8 mouse cellular contexts compared by ENCODE assay signal in genomic region chr12:101027451-101028246, GRCm38 (mm10). TPM values are rescaled to one million over a fixed set of nuclear protein-coding genes. Genes with fewer than 3 reads are reported as not detected.
DNase-seq lines count a peak whose midpoint lies in the region; ATAC-seq and TF ChIP-seq lines count a peak whose summit lies in the region.

No protein-coding gene starts in this region.

- H3K9me3 ChIP-seq in heart, embryonic 11.5 days (replicated peaks; ENCODE audit: control insufficient read depth, low read length): no peaks in the 10 kb centered on the region
- no peaks in the 10 kb centered on the region for H3K9me3 ChIP-seq in embryonic facial prominence, embryonic 14.5 days (ENCODE audit: control insufficient read depth, low read length)
- H3K9me3 ChIP-seq in intestine, embryonic 14.5 days (ENCODE audit: control insufficient read depth, low read length): no peaks in the 10 kb centered on the region
- H3K9me3 ChIP-seq in lung, postnatal 0 days (ENCODE audit: low read length): no peaks in the 10 kb centered on the region

- H3K27me3 ChIP-seq in heart, embryonic 11.5 days (ENCODE audit: control insufficient read depth, insufficient read depth, low read length): peaks cover 54% of the 10 kb centered on the region
- H3K27me3 ChIP-seq in embryonic facial prominence, embryonic 14.5 days (replicated peaks; ENCODE audit: control insufficient read depth, insufficient read depth, low read length): peaks cover 36% of the 10 kb centered on the region
- 0 out of 2 replicates have a peak, but pooled peaks cover 12% of the 10 kb centered on the region for H3K27me3 ChIP-seq in intestine, embryonic 14.5 days (replicated peaks; ENCODE audit: control insufficient read depth, insufficient read depth, low read length)
- no peaks in the 10 kb centered on the region; the same call in 1 of the 2 replicates for H3K27me3 ChIP-seq in lung, postnatal 0 days (replicated peaks; ENCODE audit: insufficient read depth, low read length)

- no peak for DNase-seq in heart, postnatal 25 days (ENCODE audit: low spot score)
- DNase-seq in CD8-positive naive resting alpha-beta T cell, adult 2 months (ENCODE audit: low read depth in 2 of 2, low spot score in 2 of 2): peak; percentile 57 to 68
- no peak for DNase-seq in embryonic facial prominence, embryonic 14.5 days (ENCODE audit: low spot score)
- no peak for DNase-seq in intestine, embryonic 14.5 days (ENCODE audit: low spot score)
- peak; percentile 59 for DNase-seq in lung, postnatal 0 days (ENCODE audit: low spot score)
- peak; percentile 63 for DNase-seq in thymus, postnatal 0 days (ENCODE audit: low spot score)
- no peak for DNase-seq in testis, postnatal 14 days (ENCODE audit: low spot score)

- H3K4me1 ChIP-seq in heart, embryonic 11.5 days (ENCODE audit: control insufficient read depth, insufficient read depth, low read length): peaks cover 9% of the 10 kb centered on the region
- H3K4me1 ChIP-seq in embryonic facial prominence, embryonic 14.5 days (ENCODE audit: control insufficient read depth, insufficient read depth, low read length): peaks cover 7% of the 10 kb centered on the region; the same call in 1 of the 2 replicates
- H3K4me1 ChIP-seq in intestine, embryonic 14.5 days (replicated peaks; ENCODE audit: control insufficient read depth, insufficient read depth, low read length): 0 out of 2 replicates have a peak, but pooled peaks cover 4% of the 10 kb centered on the region
- no peaks in the 10 kb centered on the region; the same call in 1 of the 2 replicates for H3K4me1 ChIP-seq in lung, postnatal 0 days (ENCODE audit: insufficient read depth, low read depth, low read length)

- H3K9ac ChIP-seq in heart, embryonic 11.5 days (ENCODE audit: low read depth, low read length): peak overlapping the region; percentile 35; the same call in 1 of the 2 replicates
- H3K9ac ChIP-seq in embryonic facial prominence, embryonic 14.5 days (ENCODE audit: low read depth, low read length): peak overlapping the region; percentile 78
- H3K9ac ChIP-seq in intestine, embryonic 14.5 days (ENCODE audit: low read length): peak overlapping the region; percentile 60
- H3K9ac ChIP-seq in lung, postnatal 0 days (replicated peaks; ENCODE audit: low read depth): no peak overlapping the region

- TF ChIP-seq CTCF in lung, postnatal 0 days (IDR thresholded peaks at IDR 0.05): no peak

- intact Hi-C loops in heart, postnatal 25 days (cut with DNase I): loop anchor here (2.0 to 5.0 kb wide), 2 partner anchors 35 to 69 kb away; no protein-coding TSS in a partner anchor

- H3K4me2 ChIP-seq in heart, embryonic 11.5 days: peak overlapping the region; percentile 98
- peak overlapping the region; percentile 95 for H3K4me2 ChIP-seq in embryonic facial prominence, embryonic 14.5 days (ENCODE audit: low read depth, low read length)
- H3K4me2 ChIP-seq in intestine, embryonic 14.5 days (ENCODE audit: low read length): peak overlapping the region; percentile 84
- H3K4me2 ChIP-seq in lung, postnatal 0 days (replicated peaks; ENCODE audit: low read depth, low read length): peak overlapping the region; percentile 96

- H3K27ac ChIP-seq in heart, embryonic 11.5 days (ENCODE audit: low read depth, low read length): no peak overlapping the region
- 0 out of 2 replicates have a peak overlapping the region, but pooled peaks have one; percentile 71 for H3K27ac ChIP-seq in embryonic facial prominence, embryonic 14.5 days (replicated peaks; ENCODE audit: low read depth, low read length)
- H3K27ac ChIP-seq in intestine, embryonic 14.5 days (ENCODE audit: low read depth): no peak overlapping the region
- H3K27ac ChIP-seq in lung, postnatal 0 days (ENCODE audit: low read length): peak overlapping the region; percentile 78; the same call in 1 of the 2 replicates

- H3K4me3 ChIP-seq in heart, embryonic 11.5 days (ENCODE audit: low read depth, low read length): peak overlapping the region; percentile 70
- H3K4me3 ChIP-seq in embryonic facial prominence, embryonic 14.5 days (ENCODE audit: low read depth, low read length): peak overlapping the region; percentile 70
- peak overlapping the region; percentile 76 for H3K4me3 ChIP-seq in intestine, embryonic 14.5 days (ENCODE audit: low read depth, low read length)
- peak overlapping the region; percentile 63 for H3K4me3 ChIP-seq in lung, postnatal 0 days (ENCODE audit: low read depth, low read length)

- 5% methylated on average over 19 of the region's 19 CpGs for WGBS in heart, embryonic 11.5 days (ENCODE audit: insufficient replicate concordance)
- 1% methylated on average over 19 of the region's 19 CpGs for WGBS in embryonic facial prominence, embryonic 14.5 days
- WGBS in intestine, embryonic 14.5 days: 3% methylated on average over 19 of the region's 19 CpGs
- WGBS in lung, postnatal 0 days: 6% methylated on average over 19 of the region's 19 CpGs

- no peak for ATAC-seq in heart, embryonic 11.5 days (replicated peaks; ENCODE audit: insufficient number of reproducible peaks, low FRiP score, low TSS enrichment)
- no peak for ATAC-seq in embryonic facial prominence, embryonic 14.5 days (ENCODE audit: low read depth)
- ATAC-seq in intestine, embryonic 14.5 days (replicated peaks; ENCODE audit: low FRiP score, low TSS enrichment, low read depth): no peak
- no peak for ATAC-seq in lung, postnatal 0 days

- TF ChIP-seq EP300 in lung, postnatal 0 days (IDR thresholded peaks at IDR 0.05): no peak

- no peaks in the 10 kb centered on the region for H3K36me3 ChIP-seq in heart, embryonic 11.5 days (ENCODE audit: control insufficient read depth, insufficient read depth, low read length)
- no peaks in the 10 kb centered on the region for H3K36me3 ChIP-seq in embryonic facial prominence, embryonic 14.5 days (ENCODE audit: control insufficient read depth, insufficient read depth, low read length)
- H3K36me3 ChIP-seq in intestine, embryonic 14.5 days (ENCODE audit: control insufficient read depth, insufficient read depth, low read length): 0 out of 2 replicates have a peak, but pooled peaks cover 2% of the 10 kb centered on the region
- H3K36me3 ChIP-seq in lung, postnatal 0 days (ENCODE audit: insufficient read depth, low read length): no peaks in the 10 kb centered on the region

RNA-seq across cellular contexts. Expression of gene Ccdc88c, which starts 1.2 kb away (rescaled TPM):
- polyA plus RNA-seq in heart, embryonic 11.5 days (2014; fragmentation: Nextera tagmentation; extraction: Ambion mirVana): 2.0 and 3.1 TPM in 2 replicates
- 1 to 10 TPM; 5.9 to 6.7 TPM for total RNA-seq in heart, postnatal 25 days (2021)
- polyA plus RNA-seq in embryonic facial prominence, embryonic 14.5 days (2014; fragmentation: Nextera tagmentation; extraction: Ambion mirVana): 5.5 and 6.9 TPM in 2 replicates
- polyA plus RNA-seq in intestine, embryonic 14.5 days (2014; fragmentation: Nextera tagmentation; extraction: Ambion mirVana): 14.5 and 15.2 TPM in 2 replicates
- 6.9 and 7.4 TPM in 2 replicates for polyA plus RNA-seq in lung, postnatal 0 days (2015; fragmentation: Nextera tagmentation; extraction: Ambion mirVana)
- polyA plus RNA-seq in thymus, postnatal 0 days (2015; fragmentation: Nextera tagmentation; extraction: Ambion mirVana): 17.1 and 24.5 TPM in 2 replicates

RNA-seq across cellular contexts. Expression of gene Ppp4r3a, which starts 55.9 kb away (rescaled TPM):
- 36.2 and 39.1 TPM in 2 replicates for polyA plus RNA-seq in heart, embryonic 11.5 days (2014; fragmentation: Nextera tagmentation; extraction: Ambion mirVana)
- total RNA-seq in heart, postnatal 25 days (2021): 10 to 100 TPM; 23.5 to 25.3 TPM
- polyA plus RNA-seq in embryonic facial prominence, embryonic 14.5 days (2014; fragmentation: Nextera tagmentation; extraction: Ambion mirVana): 33.9 and 36.4 TPM in 2 replicates
- polyA plus RNA-seq in intestine, embryonic 14.5 days (2014; fragmentation: Nextera tagmentation; extraction: Ambion mirVana): 45.5 TPM in 2 replicates
- polyA plus RNA-seq in lung, postnatal 0 days (2015; fragmentation: Nextera tagmentation; extraction: Ambion mirVana): 16.4 and 20.5 TPM in 2 replicates
- 34.1 and 44.2 TPM in 2 replicates for polyA plus RNA-seq in thymus, postnatal 0 days (2015; fragmentation: Nextera tagmentation; extraction: Ambion mirVana)

Comparison
In these comparisons a context has a peak if more than half of its experiments do, and no peak if none do; other contexts are left out.
1. H3K27ac ChIP-seq: peak in embryonic facial prominence, embryonic 14.5 days (single experiment) and lung, postnatal 0 days (single experiment); none in heart, embryonic 11.5 days (single experiment) and intestine, embryonic 14.5 days (single experiment).
2. DNase-seq: peak in CD8-positive naive resting alpha-beta T cell, adult 2 months (2 of 2), lung, postnatal 0 days (single experiment) and thymus, postnatal 0 days (single experiment); none in heart, postnatal 25 days (single experiment), embryonic facial prominence, embryonic 14.5 days (single experiment), intestine, embryonic 14.5 days (single experiment) and testis, postnatal 14 days (single experiment).
3. Peak in every context shown above with its lines, with median percentiles within 50 percentile points of each other: H3K4me2 ChIP-seq and H3K4me3 ChIP-seq.